Mouse (Mus musculus) myocyte (in vitro differentiated cells): Measurements from ENCODE around the gene Dzip1l. TPM values are rescaled to one million over a fixed set of nuclear protein-coding genes. Genes with fewer than 3 reads are reported as not detected.

Experiments
- H3K27me3 ChIP-seq: one replicate; pipeline ENCODE4 v1.6.1; 2011; ENCODE audit not compliant: control insufficient read depth, insufficient read depth, insufficient read length
- H3K36me3 ChIP-seq: one replicate; pipeline ENCODE4 v1.6.1; 2011; ENCODE audit not compliant: control insufficient read depth, insufficient read depth
- H3K4me2 ChIP-seq: one replicate; pipeline ENCODE4 v1.6.1; 2011; ENCODE audit warnings: low read depth, control low read depth
- H3K4me3 ChIP-seq: one replicate; pipeline ENCODE4 v1.5.1; 2011; ENCODE audit warnings: mild to moderate bottlenecking, control low read depth, moderate library complexity
- H3K79me2 ChIP-seq: one replicate; pipeline ENCODE4 v1.6.1; 2011; ENCODE audit not compliant: control insufficient read depth, insufficient read depth
- H3ac ChIP-seq: one replicate; pipeline ENCODE4 v1.6.1; 2011; ENCODE audit not compliant: control insufficient read depth, insufficient read length
- CEBPB ChIP-seq: IDR thresholded peaks from 2 replicates; pipeline ENCODE4 v1.6.1; 2011; ENCODE audit warnings: mild to moderate bottlenecking, moderate library complexity; ENCODE audit not compliant: poor library complexity, insufficient read depth, severe bottlenecking
- E2F4 ChIP-seq: IDR thresholded peaks from one replicate; pipeline ENCODE4 v1.6.1; 2011; ENCODE audit warnings: mild to moderate bottlenecking, control low read depth, moderate library complexity; ENCODE audit not compliant: insufficient read depth
- MAX ChIP-seq: IDR thresholded peaks from one replicate; pipeline ENCODE4 v1.6.1; 2011; ENCODE audit warnings: low read depth, mild to moderate bottlenecking, control low read depth
- MYOD1 ChIP-seq, 3 experiments: IDR thresholded peaks; one replicate each; pipeline ENCODE4 v1.6.1; 2011; ENCODE audit warnings: control low read depth in 2 of 3, low read depth in 2 of 3, mild to moderate bottlenecking in 2 of 3, moderate library complexity in 1 of 3; ENCODE audit not compliant: insufficient read length in 2 of 3, control insufficient read depth in 1 of 3
- MYOG ChIP-seq, 3 experiments: IDR thresholded peaks; one replicate each; pipeline ENCODE4 v1.6.1; 2011; ENCODE audit warnings: control low read depth in 2 of 3, low read depth in 2 of 3, mild to moderate bottlenecking in 2 of 3; ENCODE audit not compliant: insufficient read length in 2 of 3, control insufficient read depth in 1 of 3, insufficient read depth in 1 of 3
- POLR2A ChIP-seq: IDR thresholded peaks from one replicate; pipeline ENCODE4 v1.6.1; 2011; ENCODE audit warnings: low read depth, mild to moderate bottlenecking, control low read depth, moderate library complexity; ENCODE audit not compliant: insufficient read length
- POLR2AphosphoS2 ChIP-seq: IDR thresholded peaks from one replicate; pipeline ENCODE4 v1.6.1; 2011; ENCODE audit warnings: low read depth, control low read depth; ENCODE audit not compliant: insufficient read length
- REST ChIP-seq: IDR thresholded peaks from one replicate; pipeline ENCODE4 v1.6.1; 2011; ENCODE audit warnings: mild to moderate bottlenecking, control low read depth, moderate library complexity; ENCODE audit not compliant: insufficient read depth, insufficient read length
- SRF ChIP-seq: IDR thresholded peaks from one replicate; pipeline ENCODE4 v1.6.1; 2011; ENCODE audit warnings: low read depth; ENCODE audit not compliant: control insufficient read depth, insufficient read length
- TCF12 ChIP-seq: IDR thresholded peaks from one replicate; pipeline ENCODE4 v1.6.1; 2011; ENCODE audit warnings: mild to moderate bottlenecking, control low read depth; ENCODE audit not compliant: poor library complexity, insufficient read depth, severe bottlenecking
- TCF3 ChIP-seq: IDR thresholded peaks from one replicate; pipeline ENCODE4 v1.6.1; 2011; ENCODE audit warnings: low read depth, control low read depth; ENCODE audit not compliant: insufficient read length
- USF1 ChIP-seq: IDR thresholded peaks from one replicate; pipeline ENCODE4 v1.6.1; 2011; ENCODE audit warnings: low read depth, mild to moderate bottlenecking, control low read depth, moderate library complexity
- polyA plus RNA-seq: library from polyadenylated mRNA; unstranded; fragments of >200 nt; fragmentation: generic; extraction: Trizol; gene quantifications from one replicate; pipeline ENCODE4 v1.2.1, GENCODE M21; 2012; ENCODE audit warnings: missing spikeins

Dzip1l gene
- polyA plus RNA-seq, 1 experiment = 6.5 TPM

GRCm38 (mm10) chr9:99624117-99624516, 5.2 kb upstream of the Dzip1l start:
- Histone ChIP-seq H3K79me2 (peaks cover 2% of the 10 kb centered on the region), H3ac (no peak overlapping the region)
- TF ChIP-seq REST = no peak
- TF ChIP-seq SRF = no peak
- TF ChIP-seq POLR2AphosphoS2 = no peak
- no peak for TF ChIP-seq MAX
- no peak for TF ChIP-seq POLR2A
- no peak for TF ChIP-seq CEBPB
- TF ChIP-seq MYOD1 (IDR thresholded peaks at IDR 0.05; ENCODE audit: control insufficient read depth in 1 of 3, insufficient read length in 2 of 3, low read depth in 2 of 3) = no peak
- no peak for TF ChIP-seq USF1
- TF ChIP-seq MYOG (IDR thresholded peaks at IDR 0.05; ENCODE audit: control insufficient read depth in 1 of 3, insufficient read depth in 1 of 3, insufficient read length in 2 of 3, low read depth in 2 of 3) = no peak
- no peak for TF ChIP-seq E2F4
- no peak for TF ChIP-seq TCF12
- no peak for TF ChIP-seq TCF3

DNA sequence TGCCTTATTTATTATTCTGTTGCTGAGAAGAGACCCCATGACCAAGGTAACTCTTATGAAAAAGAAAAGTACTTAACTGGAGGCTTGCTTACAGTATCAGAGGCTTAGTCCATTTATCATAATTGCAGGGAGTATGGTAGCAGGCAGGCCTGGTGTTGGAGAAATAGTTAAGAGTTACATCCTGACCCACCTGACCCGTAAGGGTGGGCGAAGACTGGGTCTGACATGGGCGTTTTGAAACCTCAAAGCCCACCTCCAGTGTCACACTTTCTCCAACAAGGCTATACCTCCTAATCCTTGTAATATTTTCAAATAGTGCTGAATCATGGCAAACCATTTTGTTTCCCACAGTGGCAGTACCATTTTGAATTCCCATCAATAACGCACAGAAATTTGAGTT, 715 bp upstream of the Dzip1l start:
- Histone ChIP-seq H3K4me2 (peak overlapping the region; percentile 66), H3K36me3 (no peaks in the 10 kb centered on the region), H3K4me3 (peak overlapping the region; percentile 87), H3ac (no peak overlapping the region), H3K27me3 (no peaks in the 10 kb centered on the region), H3K79me2 (peaks cover 43% of the 10 kb centered on the region)
- TF ChIP-seq POLR2A (no peak), USF1 (no peak), MYOD1 (IDR thresholded peaks at IDR 0.05; ENCODE audit: control insufficient read depth in 1 of 3, insufficient read length in 2 of 3, low read depth in 2 of 3) (no peak), CEBPB (no peak), MYOG (IDR thresholded peaks at IDR 0.05; ENCODE audit: control insufficient read depth in 1 of 3, insufficient read depth in 1 of 3, insufficient read length in 2 of 3, low read depth in 2 of 3) (no peak), MAX (no peak), REST (no peak), SRF (no peak), TCF12 (no peak), TCF3 (no peak), E2F4 (no peak), POLR2AphosphoS2 (no peak)

More at GRCm38 (mm10) chr9:99624117-99624516, 5.2 kb upstream of the Dzip1l start:
- Histone ChIP-seq H3K27me3 (no peaks in the 10 kb centered on the region), H3K4me2 (no peak overlapping the region), H3K4me3 (no peak overlapping the region), H3K36me3 (no peaks in the 10 kb centered on the region)

DNA sequence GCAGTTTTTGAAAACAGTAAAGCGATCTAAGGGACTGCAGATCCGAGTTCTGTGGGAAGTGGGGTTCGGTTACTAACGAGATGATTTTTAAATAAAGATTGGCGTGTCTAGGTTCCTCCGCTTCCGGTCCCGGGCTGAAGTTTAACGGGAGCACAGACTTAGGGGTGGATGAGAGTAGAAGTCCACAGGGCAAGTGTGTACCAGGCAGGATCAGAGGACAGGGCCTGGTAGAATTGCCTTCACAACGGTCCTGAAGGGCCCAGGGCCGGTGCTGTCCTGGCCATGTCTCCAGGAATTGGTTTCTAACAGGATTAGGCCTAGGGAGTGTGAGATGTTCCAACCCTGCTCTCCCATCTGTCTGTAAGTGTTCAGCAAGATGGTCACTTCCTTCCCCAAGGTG, 775 bp downstream of the Dzip1l start:
- peaks cover 47% of the 10 kb centered on the region for H3K79me2 ChIP-seq
- H3ac ChIP-seq = peak overlapping the region; percentile 36
- H3K27me3 ChIP-seq = no peaks in the 10 kb centered on the region
- TF ChIP-seq MYOD1 (IDR thresholded peaks at IDR 0.05; ENCODE audit: control insufficient read depth in 1 of 3, insufficient read length in 2 of 3, low read depth in 2 of 3) (no peak), POLR2AphosphoS2 (no peak), E2F4 (no peak), MAX (no peak)
- peak overlapping the region; percentile 66 for H3K4me2 ChIP-seq
- H3K4me3 ChIP-seq = peak overlapping the region; percentile 87
- no peaks in the 10 kb centered on the region for H3K36me3 ChIP-seq

GRCm38 (mm10) chr9:99630528-99631125, 1.3 kb downstream of the Dzip1l start:
- H3K4me2 ChIP-seq = peak overlapping the region; percentile 66
- H3ac ChIP-seq = peak overlapping the region; percentile 36
- H3K79me2 ChIP-seq = peaks cover 47% of the 10 kb centered on the region
- TF ChIP-seq POLR2A = no peak
- no peak for TF ChIP-seq MYOG (IDR thresholded peaks at IDR 0.05; ENCODE audit: control insufficient read depth in 1 of 3, insufficient read depth in 1 of 3, insufficient read length in 2 of 3, low read depth in 2 of 3)
- no peak for TF ChIP-seq E2F4
- TF ChIP-seq CEBPB = no peak
- TF ChIP-seq TCF12 = no peak
- no peak for TF ChIP-seq REST
- TF ChIP-seq SRF = no peak
- no peak for TF ChIP-seq MAX
- TF ChIP-seq USF1 = no peak
- no peak for TF ChIP-seq MYOD1 (IDR thresholded peaks at IDR 0.05; ENCODE audit: control insufficient read depth in 1 of 3, insufficient read length in 2 of 3, low read depth in 2 of 3)
- TF ChIP-seq TCF3 = no peak
- TF ChIP-seq POLR2AphosphoS2 = no peak
- no peaks in the 10 kb centered on the region for H3K36me3 ChIP-seq
- H3K4me3 ChIP-seq = peak overlapping the region; percentile 87
- no peaks in the 10 kb centered on the region for H3K27me3 ChIP-seq

GRCm38 (mm10) chr9:99631781-99632180, 2.5 kb downstream of the Dzip1l start:
- Histone ChIP-seq H3K36me3 (no peaks in the 10 kb centered on the region), H3ac (no peak overlapping the region), H3K79me2 (peaks cover 47% of the 10 kb centered on the region), H3K4me2 (peak overlapping the region; percentile 65), H3K4me3 (no peak overlapping the region), H3K27me3 (no peaks in the 10 kb centered on the region)
- TF ChIP-seq TCF12 = no peak
- TF ChIP-seq E2F4 = no peak
- TF ChIP-seq TCF3 = no peak
- TF ChIP-seq CEBPB = no peak
- TF ChIP-seq MYOG (IDR thresholded peaks at IDR 0.05; ENCODE audit: control insufficient read depth in 1 of 3, insufficient read depth in 1 of 3, insufficient read length in 2 of 3, low read depth in 2 of 3) = no peak
- no peak for TF ChIP-seq USF1
- no peak for TF ChIP-seq MYOD1 (IDR thresholded peaks at IDR 0.05; ENCODE audit: control insufficient read depth in 1 of 3, insufficient read length in 2 of 3, low read depth in 2 of 3)
- TF ChIP-seq MAX = no peak
- no peak for TF ChIP-seq REST
- no peak for TF ChIP-seq SRF
- TF ChIP-seq POLR2AphosphoS2 = no peak
- no peak for TF ChIP-seq POLR2A
